8 mouse cellular contexts compared by ENCODE assay signal in genomic region chr2:10375024-10375372, GRCm38 (mm10). TPM values are rescaled to one million over a fixed set of nuclear protein-coding genes. Genes with fewer than 3 reads are reported as not detected.
DNase-seq lines count a peak whose midpoint lies in the region; ATAC-seq and TF ChIP-seq lines count a peak whose summit lies in the region.

No protein-coding gene starts in this region.

- peak overlapping the region; percentile 45; the same call in 1 of the 2 replicates for H3K9ac ChIP-seq in limb, embryonic 14.5 days (ENCODE audit: low read depth, low read length, severe bottlenecking)

- no peak overlapping the region for H3K27ac ChIP-seq in cerebellum, adult 2 months (ENCODE audit: insufficient read depth, low read length)
- H3K27ac ChIP-seq in limb, embryonic 14.5 days (replicated peaks; ENCODE audit: low read depth, low read length): no peak overlapping the region

- H3K4me3 ChIP-seq in cerebellum, adult 2 months (replicated peaks; ENCODE audit: insufficient read depth, low read depth, low read length): peak overlapping the region; percentile 57
- peak overlapping the region; percentile 59 for H3K4me3 ChIP-seq in limb, embryonic 14.5 days (replicated peaks; ENCODE audit: low read length)

- no peaks in the 10 kb centered on the region for H3K4me1 ChIP-seq in cerebellum, adult 2 months (ENCODE audit: control insufficient read depth, insufficient read depth, low read length)
- H3K4me1 ChIP-seq in limb, embryonic 14.5 days (ENCODE audit: control insufficient read depth, insufficient read depth, low read length): peaks cover 12% of the 10 kb centered on the region

- H3K4me2 ChIP-seq in limb, embryonic 14.5 days (replicated peaks; ENCODE audit: low read depth, low read length, severe bottlenecking): peak overlapping the region; percentile 81

- no peaks in the 10 kb centered on the region for H3K9me3 ChIP-seq in limb, embryonic 14.5 days (ENCODE audit: control insufficient read depth, low read length)

- ATAC-seq in limb, embryonic 14.5 days (ENCODE audit: low FRiP score, low read depth): no peak

- no peak for TF ChIP-seq CTCF in cerebellum, adult 2 months (IDR thresholded peaks at IDR 0.05; ENCODE audit: borderline replicate concordance, insufficient read depth, low read depth, low read length)

- peaks cover 3% of the 10 kb centered on the region; the same call in 1 of the 2 replicates for H3K27me3 ChIP-seq in cerebellum, adult 2 months (ENCODE audit: control insufficient read depth, insufficient read depth, low read length)
- peaks cover 51% of the 10 kb centered on the region for H3K27me3 ChIP-seq in limb, embryonic 14.5 days (ENCODE audit: control insufficient read depth, insufficient read depth, low read length)

- under 1% methylated on average over 22 of the region's 22 CpGs for WGBS in cerebellum, adult 2 months
- 0% methylated on average over 17 of the region's 22 CpGs for WGBS in limb, embryonic 14.5 days

- DNase-seq in cerebellum, adult 2 months: no peak
- no peak for DNase-seq in cerebellum, adult 9-10 months
- DNase-seq in ovary, postnatal 36 days (ENCODE audit: low spot score): peak; percentile 16
- no peak for DNase-seq in ovary, postnatal 10 days (ENCODE audit: low spot score)
- DNase-seq in heart, postnatal 4 days: peak; percentile 25
- no peak for DNase-seq in limb, embryonic 14.5 days (ENCODE audit: low spot score)
- DNase-seq in retina, postnatal 1 day: peak; percentile 51
- DNase-seq in B cell, adult 2 months: no peak

- TF ChIP-seq POLR2A in cerebellum, adult 2 months (IDR thresholded peaks at IDR 0.05; ENCODE audit: borderline replicate concordance, insufficient read depth, low read length): no peak
- no peak for TF ChIP-seq POLR2A in limb, embryonic 14.5 days (IDR thresholded peaks at IDR 0.05; ENCODE audit: borderline replicate concordance, extremely low read depth, insufficient read depth, insufficient read length)

- no peaks in the 10 kb centered on the region for H3K36me3 ChIP-seq in limb, embryonic 14.5 days (ENCODE audit: control insufficient read depth, insufficient read depth, low read length)

RNA-seq across cellular contexts. Expression of gene Sfmbt2, which starts 4.7 kb away (rescaled TPM):
- polyA plus RNA-seq in cerebellum, adult 2 months (2012; rRNA removed): 2.2 and 2.3 TPM in 2 replicates
- 1 to 10 TPM; 1.4 to 1.6 TPM for total RNA-seq in heart, postnatal 4 days (2021)
- 2.2 and 2.5 TPM in 2 replicates for polyA plus RNA-seq in limb, embryonic 14.5 days (2012; rRNA removed)
- polyA plus RNA-seq in limb, embryonic 14.5 days (2014; fragmentation: Nextera tagmentation; extraction: Ambion mirVana): 2.5 and 3.0 TPM in 2 replicates

Comparison
In these comparisons a context has a peak if more than half of its experiments do, and no peak if none do; other contexts are left out.
1. DNase-seq: peak in ovary, postnatal 36 days (single experiment), heart, postnatal 4 days (single experiment) and retina, postnatal 1 day (single experiment); none in cerebellum, adult 2 months (0 of 2), cerebellum, adult 9-10 months (single experiment), ovary, postnatal 10 days (single experiment), limb, embryonic 14.5 days (single experiment) and B cell, adult 2 months (0 of 2).